Mouse (Mus musculus): ENCODE measurements around the gene Eva1b. TPM values are rescaled to one million over a fixed set of nuclear protein-coding genes. Genes with fewer than 3 reads are reported as not detected.
A peak's percentile ranks its signal among the peaks of the same experiment; 100 is the strongest.
"Not testable (repeated sequence)": the region's sequence is repeated elsewhere in the genome, so short reads cannot be mapped to it uniquely, and the experiment has no call there.

The Eva1b gene
- polyA plus RNA-seq, 1 experiment, result 28.6 TPM

DNA sequence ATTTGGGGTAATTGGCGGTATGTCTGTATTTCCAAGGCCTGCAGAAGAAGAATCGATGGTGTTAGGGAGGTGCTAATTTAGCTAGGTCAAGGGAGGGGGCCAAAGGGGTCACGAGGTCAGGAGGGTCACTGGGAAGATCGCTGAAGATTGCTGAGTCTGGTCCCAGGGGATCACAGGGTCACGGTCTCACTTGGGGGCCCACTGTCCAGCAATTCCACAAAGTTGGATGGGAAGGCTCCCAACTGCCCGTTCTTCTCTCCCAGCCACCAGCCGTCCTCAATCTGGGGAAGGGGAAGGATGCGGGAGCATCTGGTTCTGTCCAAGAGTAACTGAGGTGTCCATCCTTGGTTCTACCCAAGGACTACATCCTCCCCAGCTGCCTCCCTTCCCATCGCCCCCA, 14.4 kb downstream of the Eva1b start:
- Histone ChIP-seq H3K4me2 (ENCODE audit: low read depth) (no peak overlapping the region), H3ac (ENCODE audit: control insufficient read depth, insufficient read length) (no peak overlapping the region), H3K79me2 (ENCODE audit: control insufficient read depth, insufficient read depth) (no peaks in the 10 kb centered on the region), H3K4me3 (no peak overlapping the region), H3K36me3 (ENCODE audit: control insufficient read depth, insufficient read depth) (peaks cover 19% of the 10 kb centered on the region), H3K27me3 (ENCODE audit: control insufficient read depth, insufficient read depth, insufficient read length) (no peaks in the 10 kb centered on the region)
- TF ChIP-seq TCF12 (IDR thresholded peaks at IDR 0.05; ENCODE audit: insufficient read depth, poor library complexity, severe bottlenecking), result no peak
- no peak for TF ChIP-seq REST (IDR thresholded peaks at IDR 0.05; ENCODE audit: insufficient read depth, insufficient read length)
- no peak for TF ChIP-seq MYOG (IDR thresholded peaks at IDR 0.05; ENCODE audit: control insufficient read depth in 1 of 3, insufficient read depth in 1 of 3, insufficient read length in 2 of 3, low read depth in 2 of 3)
- TF ChIP-seq POLR2AphosphoS2 (IDR thresholded peaks at IDR 0.05; ENCODE audit: insufficient read length, low read depth), result no peak
- no peak for TF ChIP-seq CEBPB (IDR thresholded peaks at IDR 0.05; ENCODE audit: insufficient read depth, poor library complexity, severe bottlenecking)
- no peak for TF ChIP-seq MAX (IDR thresholded peaks at IDR 0.05; ENCODE audit: low read depth)
- no peak for TF ChIP-seq MYOD1 (IDR thresholded peaks at IDR 0.05; ENCODE audit: control insufficient read depth in 1 of 3, insufficient read length in 2 of 3, low read depth in 2 of 3)
- no peak for TF ChIP-seq SRF (IDR thresholded peaks at IDR 0.05; ENCODE audit: control insufficient read depth, insufficient read length, low read depth)
- TF ChIP-seq TCF3 (IDR thresholded peaks at IDR 0.05; ENCODE audit: insufficient read length, low read depth), result no peak
- TF ChIP-seq POLR2A (IDR thresholded peaks at IDR 0.05; ENCODE audit: insufficient read length, low read depth), result no peak
- no peak for TF ChIP-seq E2F4 (IDR thresholded peaks at IDR 0.05; ENCODE audit: insufficient read depth)
- no peak for TF ChIP-seq USF1 (IDR thresholded peaks at IDR 0.05; ENCODE audit: low read depth)

DNA sequence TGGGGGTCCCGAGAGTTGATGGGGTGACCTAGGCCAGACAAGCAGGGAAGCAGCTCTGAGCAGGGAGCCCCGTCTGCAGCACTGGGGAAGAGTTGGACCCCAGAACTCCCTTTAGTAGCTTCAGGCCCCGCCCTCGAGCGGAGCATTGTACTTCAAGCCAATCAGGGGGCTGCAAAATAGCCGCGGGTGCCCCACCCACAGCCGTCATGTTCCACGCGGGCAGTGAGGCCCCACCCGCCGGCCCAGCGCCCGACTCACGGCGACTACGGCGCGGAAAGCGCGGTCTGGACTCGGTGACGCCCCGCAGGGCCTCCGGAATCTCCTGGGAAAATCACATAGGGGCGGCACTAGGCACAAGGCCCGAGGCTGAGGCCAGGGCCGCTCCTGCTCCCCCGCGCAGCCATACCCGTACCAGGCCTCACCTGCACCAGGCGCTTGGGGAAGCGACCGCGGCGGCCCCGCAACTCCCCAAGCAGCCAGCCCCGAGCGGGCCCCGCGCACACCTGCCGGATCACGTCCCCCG, 15.1 kb downstream of the Eva1b start:
- Histone ChIP-seq H3ac (ENCODE audit: control insufficient read depth, insufficient read length) (no peak overlapping the region), H3K27me3 (ENCODE audit: control insufficient read depth, insufficient read depth, insufficient read length) (no peaks in the 10 kb centered on the region), H3K4me3 (no peak overlapping the region), H3K4me2 (ENCODE audit: low read depth) (no peak overlapping the region), H3K79me2 (ENCODE audit: control insufficient read depth, insufficient read depth) (no peaks in the 10 kb centered on the region), H3K36me3 (ENCODE audit: control insufficient read depth, insufficient read depth) (peaks cover 22% of the 10 kb centered on the region)
- TF ChIP-seq MYOG (IDR thresholded peaks at IDR 0.05; ENCODE audit: control insufficient read depth in 1 of 3, insufficient read depth in 1 of 3, insufficient read length in 2 of 3, low read depth in 2 of 3) (no peak), POLR2AphosphoS2 (IDR thresholded peaks at IDR 0.05; ENCODE audit: insufficient read length, low read depth) (peak; percentile 52)

DNA sequence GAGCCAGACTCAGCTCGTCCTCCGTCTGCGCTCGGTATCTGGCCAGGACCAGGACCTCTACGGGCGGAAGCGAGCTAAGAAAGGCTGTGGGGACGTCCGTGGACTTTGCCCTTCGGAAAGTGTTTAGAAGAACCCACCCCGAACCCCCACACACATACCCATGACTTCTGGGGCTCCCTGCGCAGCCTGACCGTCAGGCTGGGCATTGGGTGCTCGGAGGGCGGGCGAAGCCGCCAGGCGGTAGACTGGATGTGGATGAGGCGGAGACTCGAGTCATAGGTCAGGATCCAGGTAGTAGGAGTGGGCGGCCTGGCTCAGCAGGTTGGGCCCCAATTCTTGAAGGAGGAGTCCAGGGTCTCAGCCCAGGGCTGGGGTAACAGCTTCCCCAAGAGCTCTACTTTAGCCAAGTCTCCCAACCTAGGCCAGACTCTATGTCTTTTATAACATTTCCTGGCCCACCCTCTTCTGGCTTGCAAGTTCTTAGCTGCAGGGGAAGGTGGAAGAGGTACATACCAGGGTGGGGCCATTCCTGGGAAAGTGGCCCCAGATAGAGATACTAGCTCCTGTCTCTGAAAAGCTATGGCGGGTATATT, 15.6 kb downstream of the Eva1b start, which contains the start of gene Sh3d21:
TSS of gene Sh3d21 (minus strand) at position 425 of the 593 bp plus-strand sequence.
- no peak within 1 kb of the TSS for H3K4me2 ChIP-seq (ENCODE audit: low read depth)
- H3K27me3 ChIP-seq (ENCODE audit: control insufficient read depth, insufficient read depth, insufficient read length), result no peaks in the 10 kb centered on the region
- no peak within 1 kb of the TSS for H3K4me3 ChIP-seq
- H3K36me3 ChIP-seq (ENCODE audit: control insufficient read depth, insufficient read depth), result peaks cover 26% of the 10 kb centered on the region
- H3K79me2 ChIP-seq (ENCODE audit: control insufficient read depth, insufficient read depth), result no peaks in the 10 kb centered on the region
- no peak within 1 kb of the TSS for H3ac ChIP-seq (ENCODE audit: control insufficient read depth, insufficient read length)
- TF ChIP-seq CEBPB (IDR thresholded peaks at IDR 0.05; ENCODE audit: insufficient read depth, poor library complexity, severe bottlenecking) (no peak), TCF12 (IDR thresholded peaks at IDR 0.05; ENCODE audit: insufficient read depth, poor library complexity, severe bottlenecking) (no peak), REST (IDR thresholded peaks at IDR 0.05; ENCODE audit: insufficient read depth, insufficient read length) (no peak), POLR2AphosphoS2 (IDR thresholded peaks at IDR 0.05; ENCODE audit: insufficient read length, low read depth) (no peak), USF1 (IDR thresholded peaks at IDR 0.05; ENCODE audit: low read depth) (no peak), MYOG (IDR thresholded peaks at IDR 0.05; ENCODE audit: control insufficient read depth in 1 of 3, insufficient read depth in 1 of 3, insufficient read length in 2 of 3, low read depth in 2 of 3) (no peak), MAX (IDR thresholded peaks at IDR 0.05; ENCODE audit: low read depth) (no peak), SRF (IDR thresholded peaks at IDR 0.05; ENCODE audit: control insufficient read depth, insufficient read length, low read depth) (no peak), POLR2A (IDR thresholded peaks at IDR 0.05; ENCODE audit: insufficient read length, low read depth) (no peak), TCF3 (IDR thresholded peaks at IDR 0.05; ENCODE audit: insufficient read length, low read depth) (no peak), MYOD1 (IDR thresholded peaks at IDR 0.05; ENCODE audit: control insufficient read depth in 1 of 3, insufficient read length in 2 of 3, low read depth in 2 of 3) (no peak), E2F4 (IDR thresholded peaks at IDR 0.05; ENCODE audit: insufficient read depth) (no peak)

DNA sequence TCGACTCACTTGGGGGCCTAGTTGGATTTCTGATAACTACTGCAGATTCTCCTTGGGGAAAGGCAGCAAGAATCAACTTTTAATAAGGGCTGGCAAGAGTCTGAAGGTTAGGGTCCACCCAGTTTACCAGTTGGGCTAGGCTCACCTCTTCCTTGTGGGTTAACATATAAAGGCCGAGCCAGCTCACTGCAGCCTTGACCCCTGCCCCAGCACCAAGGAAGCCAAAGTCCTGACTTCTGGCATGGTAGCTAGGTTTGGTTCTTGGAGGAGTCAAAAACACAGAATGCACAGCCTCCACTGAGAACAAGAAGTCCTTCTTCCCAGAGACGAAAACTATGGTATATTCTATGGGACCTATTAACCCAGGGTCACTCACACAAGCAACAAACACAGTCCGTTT, 16.1 kb downstream of the Eva1b start:
- Histone ChIP-seq H3K27me3 (ENCODE audit: control insufficient read depth, insufficient read depth, insufficient read length) (no peaks in the 10 kb centered on the region), H3K4me3 (no peak overlapping the region)

DNA sequence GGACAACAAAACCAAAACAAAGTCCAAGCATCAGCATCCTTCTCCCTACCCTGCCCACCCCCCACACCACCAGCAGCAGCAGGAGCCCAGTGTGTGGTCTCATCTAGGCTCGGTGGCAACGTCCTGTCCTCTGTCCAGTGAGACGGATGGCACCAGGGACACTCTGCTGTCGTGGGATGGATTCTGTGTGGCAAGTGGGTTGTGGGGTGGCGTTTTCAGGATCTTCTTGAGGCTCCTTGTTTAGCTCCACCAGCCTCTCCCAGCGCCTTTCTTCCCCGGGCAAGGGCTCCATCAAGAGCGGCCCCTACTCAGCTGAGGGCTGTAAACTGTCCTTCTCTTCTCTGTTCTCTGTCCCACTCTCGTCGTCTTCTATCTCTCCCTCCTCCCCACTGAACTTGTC, 17.5 kb downstream of the Eva1b start:
- peaks cover 35% of the 10 kb centered on the region for H3K36me3 ChIP-seq (ENCODE audit: control insufficient read depth, insufficient read depth)

More for the DNA sequence above, 16.1 kb downstream of the Eva1b start:
- H3ac ChIP-seq (ENCODE audit: control insufficient read depth, insufficient read length), result no peak overlapping the region
- no peak overlapping the region for H3K4me2 ChIP-seq (ENCODE audit: low read depth)
- H3K79me2 ChIP-seq (ENCODE audit: control insufficient read depth, insufficient read depth), result peaks cover 3% of the 10 kb centered on the region
- TF ChIP-seq POLR2AphosphoS2 (IDR thresholded peaks at IDR 0.05; ENCODE audit: insufficient read length, low read depth), result peak; percentile 22
- no peak for TF ChIP-seq MYOG (IDR thresholded peaks at IDR 0.05; ENCODE audit: control insufficient read depth in 1 of 3, insufficient read depth in 1 of 3, insufficient read length in 2 of 3, low read depth in 2 of 3)
- peaks cover 30% of the 10 kb centered on the region for H3K36me3 ChIP-seq (ENCODE audit: control insufficient read depth, insufficient read depth)

More for the DNA sequence above, 17.5 kb downstream of the Eva1b start:
- not testable (repeated sequence) for H3ac ChIP-seq (ENCODE audit: control insufficient read depth, insufficient read length); H3K4me2 ChIP-seq (ENCODE audit: low read depth); H3K4me3 ChIP-seq; H3K79me2 ChIP-seq (ENCODE audit: control insufficient read depth, insufficient read depth); H3K27me3 ChIP-seq (ENCODE audit: control insufficient read depth, insufficient read depth, insufficient read length)
